In the genomic region with DNA sequence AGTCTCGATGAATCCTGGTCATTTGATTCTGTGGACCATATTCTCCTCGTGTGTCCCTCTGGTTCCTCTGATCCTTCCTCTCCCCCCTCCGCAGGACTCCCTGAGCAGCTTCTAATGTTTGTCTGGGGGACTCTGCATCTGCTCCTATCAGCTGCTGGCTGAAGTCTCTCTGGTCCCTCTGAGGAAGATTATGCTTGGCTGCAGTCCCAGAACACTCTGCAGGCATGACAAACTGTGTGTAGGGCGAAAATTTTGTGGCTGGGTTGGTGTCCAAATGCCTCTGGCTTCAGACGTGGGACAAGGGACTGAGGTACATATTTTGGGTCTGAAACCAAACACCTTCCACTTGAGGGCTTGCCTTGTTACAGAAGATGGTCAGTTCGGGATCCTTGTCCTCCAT, we compare ENCODE assay signal across 8 mouse cellular contexts. TPM values are rescaled to one million over a fixed set of nuclear protein-coding genes. Genes with fewer than 3 reads are reported as not detected.
DNase-seq lines count a peak whose midpoint lies in the region; ATAC-seq and TF ChIP-seq lines count a peak whose summit lies in the region.

No protein-coding gene starts in this region.

- no peak overlapping the region for H3K9ac ChIP-seq in liver, adult 2 months (ENCODE audit: low read depth, low read length)
- no peak overlapping the region for H3K9ac ChIP-seq in liver, embryonic 12.5 days
- no peak overlapping the region for H3K9ac ChIP-seq in embryonic facial prominence, embryonic 14.5 days (ENCODE audit: low read depth, low read length)
- no peak overlapping the region for H3K9ac ChIP-seq in heart, embryonic 12.5 days

- peak; percentile 30 for DNase-seq in liver, adult 2 months (ENCODE audit: extremely low read depth, low read depth, low spot score)
- peak; percentile 91 for DNase-seq in embryonic facial prominence, embryonic 14.5 days (ENCODE audit: low spot score)
- peak; percentile 75 to 76 for DNase-seq in kidney, postnatal 25 days
- peak; percentile 23 for DNase-seq in ovary, postnatal 10 days (ENCODE audit: low spot score)
- no peak for DNase-seq in urinary bladder, postnatal 10 days (ENCODE audit: low spot score)

- TF ChIP-seq POLR2A in liver, adult 2 months (IDR thresholded peaks at IDR 0.05; ENCODE audit: extremely low read depth, insufficient read depth, low read length) = no peak

- no peaks in the 10 kb centered on the region for H3K9me3 ChIP-seq in liver, embryonic 12.5 days (replicated peaks)
- H3K9me3 ChIP-seq in embryonic facial prominence, embryonic 14.5 days (ENCODE audit: control insufficient read depth, low read length) = no peaks in the 10 kb centered on the region
- H3K9me3 ChIP-seq in heart, embryonic 12.5 days (replicated peaks) = no peaks in the 10 kb centered on the region

- WGBS in liver, adult 2 months = 64% methylated on average over 6 of the region's 6 CpGs
- 47% methylated on average over 6 of the region's 6 CpGs for WGBS in liver, embryonic 12.5 days (ENCODE audit: insufficient replicate concordance)
- 33% methylated on average over 6 of the region's 6 CpGs for WGBS in embryonic facial prominence, embryonic 14.5 days
- 27% methylated on average over 6 of the region's 6 CpGs for WGBS in heart, embryonic 12.5 days

- H3K4me2 ChIP-seq in liver, embryonic 12.5 days = no peak overlapping the region
- H3K4me2 ChIP-seq in embryonic facial prominence, embryonic 14.5 days (ENCODE audit: low read depth, low read length) = no peak overlapping the region
- no peak overlapping the region for H3K4me2 ChIP-seq in heart, embryonic 12.5 days

- no peak for ATAC-seq in liver, embryonic 12.5 days
- ATAC-seq in embryonic facial prominence, embryonic 14.5 days (ENCODE audit: low read depth) = peak; percentile 77
- ATAC-seq in heart, embryonic 12.5 days (ENCODE audit: insufficient number of reproducible peaks, low FRiP score) = peak; percentile 63; the same call in 1 of the 2 replicates
- no peak for ATAC-seq in CD4-positive, CD25-positive, alpha-beta regulatory T cell, adult 4 months

- H3K36me3 ChIP-seq in liver, adult 2 months (ENCODE audit: control insufficient read depth, insufficient read depth, low read length) = no peaks in the 10 kb centered on the region
- no peaks in the 10 kb centered on the region for H3K36me3 ChIP-seq in liver, embryonic 12.5 days
- no peaks in the 10 kb centered on the region for H3K36me3 ChIP-seq in embryonic facial prominence, embryonic 14.5 days (ENCODE audit: control insufficient read depth, insufficient read depth, low read length)
- no peaks in the 10 kb centered on the region for H3K36me3 ChIP-seq in heart, embryonic 12.5 days

- 0 out of 2 replicates have a peak, but pooled peaks cover 2% of the 10 kb centered on the region for H3K27me3 ChIP-seq in liver, adult 2 months (ENCODE audit: control insufficient read depth, insufficient read depth, low read length)
- H3K27me3 ChIP-seq in liver, embryonic 12.5 days (replicated peaks) = peaks cover 9% of the 10 kb centered on the region
- no peaks in the 10 kb centered on the region for H3K27me3 ChIP-seq in embryonic facial prominence, embryonic 14.5 days (replicated peaks; ENCODE audit: control insufficient read depth, insufficient read depth, low read length)
- peaks cover 3% of the 10 kb centered on the region; the same call in 1 of the 2 replicates for H3K27me3 ChIP-seq in heart, embryonic 12.5 days (replicated peaks)

- no peaks in the 10 kb centered on the region for H3K4me1 ChIP-seq in liver, adult 2 months (ENCODE audit: control insufficient read depth, insufficient read depth, low read length)
- no peaks in the 10 kb centered on the region for H3K4me1 ChIP-seq in liver, embryonic 12.5 days
- peaks cover 34% of the 10 kb centered on the region for H3K4me1 ChIP-seq in embryonic facial prominence, embryonic 14.5 days (ENCODE audit: control insufficient read depth, insufficient read depth, low read length)
- H3K4me1 ChIP-seq in heart, embryonic 12.5 days (replicated peaks) = peaks cover 20% of the 10 kb centered on the region

- H3K4me3 ChIP-seq in liver, adult 2 months (ENCODE audit: insufficient read depth, low read depth, low read length) = no peak overlapping the region
- no peak overlapping the region for H3K4me3 ChIP-seq in liver, embryonic 12.5 days
- H3K4me3 ChIP-seq in embryonic facial prominence, embryonic 14.5 days (ENCODE audit: low read depth, low read length) = no peak overlapping the region
- H3K4me3 ChIP-seq in heart, embryonic 12.5 days = no peak overlapping the region

- no peak for TF ChIP-seq CTCF in liver, adult 2 months (IDR thresholded peaks at IDR 0.05; ENCODE audit: low read depth, low read length)

- H3K79me2 ChIP-seq in liver, adult 2 months (ENCODE audit: control insufficient read depth, insufficient read depth, low read length) = no peaks in the 10 kb centered on the region

- H3K27ac ChIP-seq in liver, adult 2 months (replicated peaks; ENCODE audit: insufficient read depth, low read depth, low read length) = no peak overlapping the region
- H3K27ac ChIP-seq in liver, embryonic 12.5 days = no peak overlapping the region
- H3K27ac ChIP-seq in embryonic facial prominence, embryonic 14.5 days (replicated peaks; ENCODE audit: low read depth, low read length) = peak overlapping the region; percentile 56; the same call in 1 of the 2 replicates
- H3K27ac ChIP-seq in heart, embryonic 12.5 days (ENCODE audit: poor library complexity, severe bottlenecking) = 0 out of 2 replicates have a peak overlapping the region, but pooled peaks have one; percentile 7

RNA-seq across cellular contexts. Expression of a gene that starts 13.1 kb away (rescaled TPM):
- 0.09 and 0.20 TPM in 2 replicates for total RNA-seq in liver, adult 2 months (2014; rRNA removed)
- 0.73 and 0.94 TPM in 2 replicates for polyA plus RNA-seq in liver, adult 2 months (2012; rRNA removed)
- polyA plus RNA-seq in liver, embryonic 12.5 days (2016; fragmentation: Nextera tagmentation; extraction: Ambion mirVana) = 2.7 and 3.1 TPM in 2 replicates
- polyA plus RNA-seq in embryonic facial prominence, embryonic 14.5 days (2014; fragmentation: Nextera tagmentation; extraction: Ambion mirVana) = 5.6 and 5.8 TPM in 2 replicates
- polyA plus RNA-seq in heart, embryonic 12.5 days (2016; fragmentation: Nextera tagmentation; extraction: Ambion mirVana) = 1.5 and 1.8 TPM in 2 replicates
- 1 to 10 TPM; 1.9 to 3.1 TPM for polyA plus RNA-seq in CD4-positive, CD25-positive, alpha-beta regulatory T cell, adult 4 months (2017; shearing (Covaris generic))

Comparison
In these comparisons a context has a peak if more than half of its experiments do, and no peak if none do; other contexts are left out.
1. H3K27ac ChIP-seq: peak in embryonic facial prominence, embryonic 14.5 days (single experiment) and heart, embryonic 12.5 days (single experiment); none in liver, adult 2 months (single experiment) and liver, embryonic 12.5 days (single experiment).
2. ATAC-seq: peak in embryonic facial prominence, embryonic 14.5 days (single experiment) and heart, embryonic 12.5 days (single experiment); none in liver, embryonic 12.5 days (single experiment) and CD4-positive, CD25-positive, alpha-beta regulatory T cell, adult 4 months (single experiment).